Comparison of ENCODE assay signal across 12 mouse cellular contexts in genomic region chr7:25365937-25366625, GRCm38 (mm10). TPM values are rescaled to one million over a fixed set of nuclear protein-coding genes. Genes with fewer than 3 reads are reported as not detected.
A peak's percentile ranks its signal among the peaks of the same experiment; 100 is the strongest.
DNase-seq lines count a peak whose midpoint lies in the region; ATAC-seq lines count a peak whose summit lies in the region.
"Had no signal": no experiment of that assay in that cellular context is flagged by ENCODE, and none has a peak within 500 bp of the region (broad histone marks: within the 10 kb centered on the region; RNA-seq: fewer than 3 reads in every experiment).

No protein-coding gene starts in this region.

- WGBS in forebrain, embryonic 16.5 days: 7% methylated on average over 13 of the region's 13 CpGs
- 19% methylated on average over 13 of the region's 13 CpGs for WGBS in midbrain, embryonic 15.5 days

- H3K9me3 ChIP-seq in forebrain, embryonic 16.5 days (ENCODE audit: control insufficient read depth, low read length): no peaks in the 10 kb centered on the region
- no peaks in the 10 kb centered on the region for H3K9me3 ChIP-seq in midbrain, embryonic 15.5 days
- H3K9me3 ChIP-seq: lung, embryonic 15.5 days had no signal

- H3K4me2 ChIP-seq in forebrain, embryonic 16.5 days (ENCODE audit: low read length): no peak overlapping the region
- H3K4me2 ChIP-seq in midbrain, embryonic 15.5 days: no peak overlapping the region
- H3K4me2 ChIP-seq: lung, embryonic 15.5 days had no signal

- H3K4me3 ChIP-seq in forebrain, embryonic 16.5 days (replicated peaks; ENCODE audit: low read length): no peak overlapping the region
- no peak overlapping the region for H3K4me3 ChIP-seq in midbrain, embryonic 15.5 days
- H3K4me3 ChIP-seq: lung, embryonic 15.5 days had no signal

- H3K27me3 ChIP-seq in forebrain, embryonic 16.5 days (replicated peaks; ENCODE audit: control insufficient read depth, insufficient read depth, low read length): peaks cover 19% of the 10 kb centered on the region
- H3K27me3 ChIP-seq in midbrain, embryonic 15.5 days (replicated peaks): peaks cover 24% of the 10 kb centered on the region

- H3K9ac ChIP-seq in forebrain, embryonic 16.5 days (replicated peaks; ENCODE audit: low read depth, low read length): peak overlapping the region; percentile 27
- no peak overlapping the region; the same call in 1 of the 2 replicates for H3K9ac ChIP-seq in midbrain, embryonic 15.5 days
- H3K9ac ChIP-seq: lung, embryonic 15.5 days had no signal

- peaks cover 8% of the 10 kb centered on the region for H3K36me3 ChIP-seq in forebrain, embryonic 16.5 days (ENCODE audit: control insufficient read depth, insufficient read depth)
- peaks cover 23% of the 10 kb centered on the region for H3K36me3 ChIP-seq in midbrain, embryonic 15.5 days (replicated peaks)

- peak; percentile 25 for DNase-seq in NIH3T3 (ENCODE audit: low read depth)
- peak; percentile 29 for DNase-seq in embryo, embryonic 10 days (ENCODE audit: low spot score)
- DNase-seq in spleen, postnatal 10 days (ENCODE audit: low spot score in 2 of 2): no peak
- DNase-seq in gastrocnemius, postnatal 4 days (ENCODE audit: low spot score in 2 of 2): no peak
- DNase-seq in gastrocnemius, postnatal 14 days: no peak
- no peak for DNase-seq in thymus, postnatal 36 days
- DNase-seq: kidney, adult 18-20 months had no signal

- H3K4me1 ChIP-seq in forebrain, embryonic 16.5 days (replicated peaks; ENCODE audit: control insufficient read depth, insufficient read depth, low read length): peaks cover 9% of the 10 kb centered on the region
- peaks cover 19% of the 10 kb centered on the region for H3K4me1 ChIP-seq in midbrain, embryonic 15.5 days

- intact Hi-C loops in gastrocnemius, postnatal 14 days (cut with DNase I; ENCODE audit: low total_unique reads): loop anchor here (5.0 kb wide), 1 partner anchor 46 kb away; the partner anchor contains the start of gene Cxcl17

- peak; percentile 37 for ATAC-seq in forebrain, embryonic 16.5 days
- 0 out of 2 replicates have a peak, but pooled peaks have one; percentile 11 for ATAC-seq in midbrain, embryonic 15.5 days (replicated peaks)

- no peak overlapping the region for H3K27ac ChIP-seq in forebrain, embryonic 16.5 days (ENCODE audit: low read length)
- peak overlapping the region; percentile 10; the same call in 1 of the 2 replicates for H3K27ac ChIP-seq in midbrain, embryonic 15.5 days
- H3K27ac ChIP-seq: lung, embryonic 15.5 days had no signal

RNA-seq across cellular contexts. Expression of gene Cnfn, which starts 3.4 kb away (rescaled TPM):
- polyA plus RNA-seq in forebrain, embryonic 16.5 days (2015; fragmentation: Nextera tagmentation; extraction: Ambion mirVana): 0.50 TPM in 1 of 2 replicates, not detected in the other
- polyA plus RNA-seq in midbrain, embryonic 15.5 days (2015; fragmentation: Nextera tagmentation; extraction: Ambion mirVana): not detected in 2 replicates
- total RNA-seq in gastrocnemius, postnatal 4 days (2021): not detected
- not detected for total RNA-seq in gastrocnemius, postnatal 14 days (2021)
- total RNA-seq: granulocyte monocyte progenitor cell, adult 5-6 weeks; left cerebral cortex, adult 18-20 months had no signal

RNA-seq across cellular contexts. Expression of gene Lipe, which starts 32.4 kb away (rescaled TPM):
- polyA plus RNA-seq in forebrain, embryonic 16.5 days (2015; fragmentation: Nextera tagmentation; extraction: Ambion mirVana): 17.7 and 18.5 TPM in 2 replicates
- polyA plus RNA-seq in midbrain, embryonic 15.5 days (2015; fragmentation: Nextera tagmentation; extraction: Ambion mirVana): 10.5 and 12.7 TPM in 2 replicates
- 10 to 100 TPM; 25.4 to 37.7 TPM for total RNA-seq in gastrocnemius, postnatal 4 days (2021)
- total RNA-seq in gastrocnemius, postnatal 14 days (2021): 10 to 100 TPM; 11.4 to 18.8 TPM

RNA-seq across cellular contexts. Expression of gene Cxcl17, which starts 46.6 kb away (rescaled TPM):
- 0.34 and 0.96 TPM in 2 replicates for polyA plus RNA-seq in forebrain, embryonic 16.5 days (2015; fragmentation: Nextera tagmentation; extraction: Ambion mirVana)
- 0.79 and 0.93 TPM in 2 replicates for polyA plus RNA-seq in midbrain, embryonic 15.5 days (2015; fragmentation: Nextera tagmentation; extraction: Ambion mirVana)
- not detected for total RNA-seq in gastrocnemius, postnatal 4 days (2021)
- not detected for total RNA-seq in gastrocnemius, postnatal 14 days (2021)
- total RNA-seq: granulocyte monocyte progenitor cell, adult 5-6 weeks; left cerebral cortex, adult 18-20 months had no signal

RNA-seq across cellular contexts. Expression of gene Megf8, which starts 49.1 kb away (rescaled TPM):
- 22.6 and 25.0 TPM in 2 replicates for polyA plus RNA-seq in forebrain, embryonic 16.5 days (2015; fragmentation: Nextera tagmentation; extraction: Ambion mirVana)
- polyA plus RNA-seq in midbrain, embryonic 15.5 days (2015; fragmentation: Nextera tagmentation; extraction: Ambion mirVana): 27.0 and 27.4 TPM in 2 replicates
- 10 to 100 TPM; 34.9 to 40.4 TPM for total RNA-seq in gastrocnemius, postnatal 4 days (2021)
- 10 to 100 TPM; 18.5 to 19.7 TPM for total RNA-seq in gastrocnemius, postnatal 14 days (2021)

Comparison
In these comparisons a context has a peak if more than half of its experiments do, and no peak if none do; other contexts are left out.
1. DNase-seq: peak in NIH3T3 (single experiment) and embryo, embryonic 10 days (single experiment); none in spleen, postnatal 10 days (0 of 2), gastrocnemius, postnatal 4 days (0 of 2), gastrocnemius, postnatal 14 days (single experiment) and thymus, postnatal 36 days (0 of 2).